Mouse (Mus musculus) midbrain, postnatal 0 days (tissue): ENCODE measurements around the gene Kctd14. TPM values are rescaled to one million over a fixed set of nuclear protein-coding genes. Genes with fewer than 3 reads are reported as not detected.
A peak's percentile ranks its signal among the peaks of the same experiment; 100 is the strongest.
"Not testable (repeated sequence)": the region's sequence is repeated elsewhere in the genome, so short reads cannot be mapped to it uniquely, and the experiment has no call there.

Experiments used
- ATAC-seq: fragments of 200-750 bp; cut with Nextera tagmentation; 2 replicates; pipeline ENCODE4 v1.8.0; 2017; ENCODE audit warnings: moderate number of reproducible peaks, mild to moderate bottlenecking, moderate TSS enrichment, moderate library complexity; ENCODE audit not compliant: low FRiP score
- DNase-seq: peaks from one replicate; pipeline ENCODE4 v3.0.0-alpha.2; 2015; ENCODE audit warnings: low spot score
- H3K27ac ChIP-seq: fragments of 300-500 bp; sonication (generic); 2 replicates; pipeline ENCODE4 v1.5.1; 2014; ENCODE audit warnings: low read depth, mild to moderate bottlenecking, low read length, mixed read lengths
- H3K27me3 ChIP-seq: fragments of 300-500 bp; sonication (generic); 2 replicates; pipeline ENCODE4 v1.6.1; 2014; ENCODE audit warnings: low read length, control low read depth, mixed read lengths; ENCODE audit not compliant: insufficient read depth
- H3K36me3 ChIP-seq: fragments of 300-500 bp; sonication (generic); 2 replicates; pipeline ENCODE4 v1.6.1; 2014; ENCODE audit warnings: low read length, control low read depth, mixed read lengths; ENCODE audit not compliant: insufficient read depth
- H3K4me1 ChIP-seq: fragments of 300-500 bp; sonication (generic); 2 replicates; pipeline ENCODE4 v1.6.1; 2014; ENCODE audit warnings: mild to moderate bottlenecking, control low read depth, antibody characterized with exemption, low read length, mixed read lengths; ENCODE audit not compliant: insufficient read depth
- H3K4me2 ChIP-seq: fragments of 300-500 bp; sonication (generic); 2 replicates; pipeline ENCODE4 v1.6.1; 2014; ENCODE audit warnings: low read depth, mild to moderate bottlenecking, low read length, mixed read lengths; ENCODE audit not compliant: poor library complexity, severe bottlenecking
- H3K4me3 ChIP-seq: fragments of 300-500 bp; sonication (generic); 2 replicates; pipeline ENCODE4 v1.5.1; 2014; ENCODE audit warnings: low read depth, mild to moderate bottlenecking, low read length, moderate library complexity
- H3K9ac ChIP-seq: fragments of 300-500 bp; sonication (generic); replicated peaks from 2 replicates; pipeline ENCODE4 v1.6.1; 2014; ENCODE audit warnings: mild to moderate bottlenecking, low read length, moderate library complexity, mixed read lengths; ENCODE audit not compliant: poor library complexity, severe bottlenecking
- H3K9me3 ChIP-seq: fragments of 300-500 bp; sonication (generic); 2 replicates; pipeline ENCODE4 v1.6.1; 2016; ENCODE audit warnings: low read length, control low read depth
- CTCF ChIP-seq: IDR thresholded peaks from 2 replicates; pipeline ENCODE4 v1.5.1; 2016; ENCODE audit warnings: antibody characterized with exemption, mild to moderate bottlenecking
- whole genome bisulfite sequencing: fragments of 180-500 bp; shearing (Covaris S2); extraction: QIAGEN DNeasy Blood & Tissue Kit; methylation state at CpG from one replicate; pipeline ENCODE4 v1.1.7; 2014; 5-methylcytosine and 5-hydroxymethylcytosine counted together
- polyA plus RNA-seq: library from polyadenylated mRNA; unstranded; fragments of >200 nt; fragmentation: Nextera tagmentation; extraction: Ambion mirVana; gene quantifications from 2 replicates; pipeline ENCODE4 v1.2.1, GENCODE M21; 2015
- total RNA-seq: library from RNA; depleted of rRNA; stranded (reverse); fragments of >200 nt; gene quantifications from 2 replicates; pipeline ENCODE4 v1.2.3, GENCODE M21; 2014; rRNA removed

Gene Kctd14
- 0.14 and 0.16 TPM in 2 replicates for total RNA-seq
- polyA plus RNA-seq: 1.0 and 1.3 TPM in 2 replicates

- not testable (repeated sequence) for H3K4me1 ChIP-seq, H3K4me3 ChIP-seq, H3K27ac ChIP-seq, H3K36me3 ChIP-seq, H3K9ac ChIP-seq, H3K9me3 ChIP-seq, H3K4me2 ChIP-seq, H3K27me3 ChIP-seq, ATAC-seq, DNase-seq
- 84% methylated on average over 2 of the region's 2 CpGs for WGBS
Measured at GRCm38 (mm10) chr7:97451023-97451422, at the start of gene Kctd14. TSS of gene Kctd14 (plus strand) at chr7:97451323.

- H3K9ac ChIP-seq: no peak overlapping the region
- DNase-seq: no peak
- no peak overlapping the region for H3K4me3 ChIP-seq
- no peaks in the 10 kb centered on the region for H3K4me1 ChIP-seq
- H3K27me3 ChIP-seq: no peaks in the 10 kb centered on the region
- TF ChIP-seq CTCF: no peak
- ATAC-seq: no peak
- H3K4me2 ChIP-seq: no peak overlapping the region
- peaks cover 18% of the 10 kb centered on the region; the same call in 1 of the 2 replicates for H3K36me3 ChIP-seq
- no peaks in the 10 kb centered on the region for H3K9me3 ChIP-seq
- no peak overlapping the region for H3K27ac ChIP-seq
- WGBS: 83% methylated on average over 10 of the region's 10 CpGs
Measured at GRCm38 (mm10) chr7:97407145-97407544, 44.0 kb upstream of the Kctd14 start.

GRCm38 (mm10) chr7:97411106-97411505 lies 40.0 kb upstream of the Kctd14 start:
- peaks cover 23% of the 10 kb centered on the region; the same call in 1 of the 2 replicates for H3K36me3 ChIP-seq

GRCm38 (mm10) chr7:97411575-97411974 lies 39.5 kb upstream of the Kctd14 start:
- Histone ChIP-seq H3K4me3 (no peak overlapping the region), H3K27ac (no peak overlapping the region), H3K9ac (no peak overlapping the region), H3K4me1 (no peaks in the 10 kb centered on the region), H3K4me2 (no peak overlapping the region), H3K9me3 (no peaks in the 10 kb centered on the region), H3K27me3 (no peaks in the 10 kb centered on the region), H3K36me3 (peaks cover 23% of the 10 kb centered on the region; the same call in 1 of the 2 replicates)
- WGBS: 86% methylated on average over 3 of the region's 3 CpGs
- no peak for ATAC-seq
- no peak for DNase-seq
- TF ChIP-seq CTCF: peak; percentile 57

More at GRCm38 (mm10) chr7:97411106-97411505, 40.0 kb upstream of the Kctd14 start:
- no peak for TF ChIP-seq CTCF
- Histone ChIP-seq H3K4me3 (no peak overlapping the region), H3K27me3 (no peaks in the 10 kb centered on the region), H3K4me1 (no peaks in the 10 kb centered on the region), H3K4me2 (no peak overlapping the region), H3K27ac (no peak overlapping the region), H3K9ac (no peak overlapping the region), H3K9me3 (no peaks in the 10 kb centered on the region)
- no peak for DNase-seq
- no peak for ATAC-seq
- 89% methylated on average over 2 of the region's 2 CpGs for WGBS

GRCm38 (mm10) chr7:97413981-97414380 lies 37.1 kb upstream of the Kctd14 start:
- ATAC-seq: no peak
- H3K4me1 ChIP-seq: no peaks in the 10 kb centered on the region

GRCm38 (mm10) chr7:97414426-97414825 lies 36.7 kb upstream of the Kctd14 start:
- Histone ChIP-seq H3K27ac (no peak overlapping the region), H3K27me3 (no peaks in the 10 kb centered on the region), H3K4me1 (no peaks in the 10 kb centered on the region), H3K9me3 (no peaks in the 10 kb centered on the region), H3K36me3 (peaks cover 17% of the 10 kb centered on the region; the same call in 1 of the 2 replicates), H3K4me3 (no peak overlapping the region), H3K9ac (no peak overlapping the region), H3K4me2 (no peak overlapping the region)
- no peak for TF ChIP-seq CTCF
- WGBS: 92% methylated on average over 1 of the region's 1 CpGs
- ATAC-seq: no peak
- DNase-seq: no peak

More at GRCm38 (mm10) chr7:97413981-97414380, 37.1 kb upstream of the Kctd14 start:
- H3K4me2 ChIP-seq: no peak overlapping the region
- WGBS: 100% methylated on average over 1 of the region's 1 CpGs
- no peak overlapping the region for H3K4me3 ChIP-seq
- no peaks in the 10 kb centered on the region for H3K9me3 ChIP-seq
- DNase-seq: no peak
- H3K9ac ChIP-seq: no peak overlapping the region
- peaks cover 17% of the 10 kb centered on the region; the same call in 1 of the 2 replicates for H3K36me3 ChIP-seq
- TF ChIP-seq CTCF: no peak
- no peaks in the 10 kb centered on the region for H3K27me3 ChIP-seq
- no peak overlapping the region for H3K27ac ChIP-seq
